Comparison of ENCODE assay signal across 14 mouse cellular contexts in the genomic region with DNA sequence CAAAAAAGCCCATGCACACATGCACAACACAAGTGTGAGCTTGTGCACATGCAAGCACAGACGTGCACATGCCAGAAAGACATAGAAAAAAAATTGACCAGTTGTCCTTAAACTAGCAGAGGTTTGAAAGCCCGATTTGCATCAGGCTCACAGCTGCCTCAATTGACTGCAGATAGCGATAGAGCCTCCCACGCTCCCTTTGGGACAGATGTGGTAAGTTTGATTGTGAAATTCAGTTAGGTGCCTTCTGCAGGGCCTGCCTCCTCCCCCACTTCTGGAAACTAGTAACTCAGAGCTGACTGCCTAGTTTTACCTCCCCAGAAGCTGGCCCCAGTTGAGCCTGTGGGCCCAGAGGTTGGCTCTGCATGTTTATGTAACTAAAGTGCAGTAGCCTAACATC. TPM values are rescaled to one million over a fixed set of nuclear protein-coding genes. Genes with fewer than 3 reads are reported as not detected.
DNase-seq lines count a peak whose midpoint lies in the region; ATAC-seq and TF ChIP-seq lines count a peak whose summit lies in the region.
"Had no signal": no experiment of that assay in that cellular context is flagged by ENCODE, and none has a peak within 500 bp of the region (broad histone marks: within the 10 kb centered on the region; RNA-seq: fewer than 3 reads in every experiment).

No protein-coding gene starts in this region.

- peaks cover 12% of the 10 kb centered on the region; the same call in 1 of the 2 replicates for H3K9me3 ChIP-seq in liver, embryonic 12.5 days (replicated peaks)
- H3K9me3 ChIP-seq in forebrain, embryonic 14.5 days (replicated peaks; ENCODE audit: control insufficient read depth, low read length) = no peaks in the 10 kb centered on the region
- H3K9me3 ChIP-seq: forebrain, embryonic 13.5 days had no signal

- H3K27ac ChIP-seq in liver, embryonic 12.5 days = peak overlapping the region; percentile 84
- no peak overlapping the region for H3K27ac ChIP-seq in cerebellum, adult 2 months (ENCODE audit: insufficient read depth, low read length)
- no peak overlapping the region for H3K27ac ChIP-seq in forebrain, embryonic 14.5 days (ENCODE audit: low read depth, low read length)
- H3K27ac ChIP-seq: forebrain, embryonic 13.5 days; hindbrain, embryonic 12.5 days; kidney, postnatal 0 days; limb, embryonic 13.5 days had no signal

- no peak overlapping the region for H3K4me3 ChIP-seq in liver, embryonic 12.5 days
- H3K4me3 ChIP-seq in cerebellum, adult 2 months (replicated peaks; ENCODE audit: insufficient read depth, low read depth, low read length) = no peak overlapping the region
- H3K4me3 ChIP-seq in forebrain, embryonic 14.5 days (ENCODE audit: low read depth, low read length) = no peak overlapping the region
- H3K4me3 ChIP-seq: forebrain, embryonic 13.5 days; heart, embryonic 12.5 days; hindbrain, embryonic 12.5 days; limb, embryonic 13.5 days; myocyte had no signal

- H3K27me3 ChIP-seq in liver, embryonic 12.5 days (replicated peaks) = no peaks in the 10 kb centered on the region
- no peaks in the 10 kb centered on the region for H3K27me3 ChIP-seq in cerebellum, adult 2 months (ENCODE audit: control insufficient read depth, insufficient read depth, low read length)
- no peaks in the 10 kb centered on the region for H3K27me3 ChIP-seq in forebrain, embryonic 14.5 days (replicated peaks; ENCODE audit: control insufficient read depth, insufficient read depth, low read length)
- H3K27me3 ChIP-seq: forebrain, embryonic 13.5 days; heart, embryonic 12.5 days; hindbrain, embryonic 12.5 days; limb, embryonic 13.5 days had no signal

- no peak for TF ChIP-seq CTCF in cerebellum, adult 2 months (IDR thresholded peaks at IDR 0.05; ENCODE audit: borderline replicate concordance, insufficient read depth, low read depth, low read length)

- H3K36me3 ChIP-seq in liver, embryonic 12.5 days = peaks cover 42% of the 10 kb centered on the region
- H3K36me3 ChIP-seq in forebrain, embryonic 14.5 days (ENCODE audit: control insufficient read depth, insufficient read depth, low read length) = no peaks in the 10 kb centered on the region
- H3K36me3 ChIP-seq: hindbrain, embryonic 12.5 days had no signal

- TF ChIP-seq POLR2A in cerebellum, adult 2 months (IDR thresholded peaks at IDR 0.05; ENCODE audit: borderline replicate concordance, insufficient read depth, low read length) = no peak

- WGBS in liver, embryonic 12.5 days (ENCODE audit: insufficient replicate concordance) = 10% methylated on average over 4 of the region's 4 CpGs
- 88% methylated on average over 4 of the region's 4 CpGs for whole genome bisulfite sequencing in cerebellum, adult 2 months
- WGBS in forebrain, embryonic 14.5 days = 87% methylated on average over 4 of the region's 4 CpGs

- intact Hi-C loops in heart, postnatal 25 days (cut with DNase I) = no loop called here

- H3K9ac ChIP-seq in liver, embryonic 12.5 days = peak overlapping the region; percentile 46
- no peak overlapping the region for H3K9ac ChIP-seq in forebrain, embryonic 14.5 days (ENCODE audit: low read length)
- H3K9ac ChIP-seq: forebrain, embryonic 13.5 days; heart, embryonic 12.5 days; hindbrain, embryonic 12.5 days; limb, embryonic 13.5 days had no signal

- ATAC-seq in liver, embryonic 12.5 days = peak; percentile 81
- no peak for ATAC-seq in forebrain, embryonic 14.5 days
- ATAC-seq: forebrain, embryonic 13.5 days had no signal

- H3K4me1 ChIP-seq in liver, embryonic 12.5 days = peaks cover 76% of the 10 kb centered on the region
- H3K4me1 ChIP-seq in cerebellum, adult 2 months (ENCODE audit: control insufficient read depth, insufficient read depth, low read length) = no peaks in the 10 kb centered on the region
- no peaks in the 10 kb centered on the region for H3K4me1 ChIP-seq in forebrain, embryonic 14.5 days (ENCODE audit: control insufficient read depth, insufficient read depth, low read length)
- H3K4me1 ChIP-seq: forebrain, embryonic 13.5 days; hindbrain, embryonic 12.5 days; limb, embryonic 13.5 days had no signal

- peak overlapping the region; percentile 40 for H3K4me2 ChIP-seq in liver, embryonic 12.5 days
- H3K4me2 ChIP-seq in forebrain, embryonic 14.5 days (ENCODE audit: low read length) = no peak overlapping the region
- H3K4me2 ChIP-seq: forebrain, embryonic 13.5 days; heart, embryonic 12.5 days; hindbrain, embryonic 12.5 days; limb, embryonic 13.5 days had no signal

- DNase-seq in heart, adult 18-20 months = peak; percentile 26 to 37
- DNase-seq in heart, postnatal 25 days (ENCODE audit: low spot score) = no peak
- DNase-seq in adipocyte (ENCODE audit: low spot score) = peak; percentile 44
- peak; percentile 72 for DNase-seq in thymus, postnatal 0 days (ENCODE audit: low spot score)
- no peak for DNase-seq in right cerebral cortex, postnatal 4 days
- no peak for DNase-seq in cerebellum, adult 2 months
- no peak for DNase-seq in forebrain, embryonic 14.5 days (ENCODE audit: low spot score)

RNA-seq across cellular contexts. Expression of gene Rgs10, which starts 19.9 kb away (rescaled TPM):
- 10 to 100 TPM; 10.8 to 13.4 TPM for total RNA-seq in heart, adult 18-20 months (2021)
- 10 to 100 TPM; 10.7 to 11.8 TPM for total RNA-seq in heart, postnatal 25 days (2021)
- polyA plus RNA-seq in liver, embryonic 12.5 days (2016; fragmentation: Nextera tagmentation; extraction: Ambion mirVana) = 57.7 and 58.1 TPM in 2 replicates
- polyA plus RNA-seq in thymus, postnatal 0 days (2015; fragmentation: Nextera tagmentation; extraction: Ambion mirVana) = 243 and 265 TPM in 2 replicates
- polyA plus RNA-seq in cerebellum, adult 2 months (2012; rRNA removed) = 68.2 and 73.0 TPM in 2 replicates
- polyA plus RNA-seq in forebrain, embryonic 14.5 days (2014; fragmentation: Nextera tagmentation; extraction: Ambion mirVana) = 21.8 and 22.5 TPM in 2 replicates

Comparison
In these comparisons a context has a peak if more than half of its experiments do, and no peak if none do; other contexts are left out.
1. DNase-seq: peak in heart, adult 18-20 months (2 of 2), adipocyte (single experiment) and thymus, postnatal 0 days (single experiment); none in heart, postnatal 25 days (single experiment), right cerebral cortex, postnatal 4 days (single experiment), cerebellum, adult 2 months (0 of 2) and forebrain, embryonic 14.5 days (single experiment).